Mouse (Mus musculus): ENCODE results near the gene Smarcal1. TPM values are rescaled to one million over a fixed set of nuclear protein-coding genes. Genes with fewer than 3 reads are reported as not detected.

Gene Smarcal1
- polyA plus RNA-seq, 2 experiments = 22.1 to 36.8 TPM

DNA sequence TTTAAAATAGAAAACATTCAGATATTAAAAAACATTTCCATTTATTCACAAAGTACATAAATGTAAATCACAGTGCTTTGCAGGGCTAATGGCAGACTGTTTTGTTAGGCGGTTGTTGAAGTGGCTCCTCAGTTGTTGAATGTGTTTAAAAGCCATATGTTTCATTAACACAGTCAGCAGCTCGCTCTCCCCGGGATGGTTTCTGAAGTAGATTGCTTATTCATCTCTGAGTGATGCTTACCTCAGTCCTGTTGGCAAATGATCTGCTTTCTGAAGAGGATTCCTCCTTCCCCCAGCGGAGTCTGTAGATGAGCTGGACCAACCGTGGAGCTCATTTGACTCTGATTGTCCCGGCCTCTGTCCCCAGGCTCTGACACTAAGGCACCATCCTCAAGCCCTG is 29.1 kb downstream of the Smarcal1 start:
- Histone ChIP-seq H3K36me3 (ENCODE audit: control insufficient read depth, insufficient read depth, low read length) (peaks cover 83% of the 10 kb centered on the region), H3K27me3 (ENCODE audit: control insufficient read depth, insufficient read depth, low read length) (no peaks in the 10 kb centered on the region), H3K9me3 (ENCODE audit: control insufficient read depth, low read length) (no peaks in the 10 kb centered on the region), H3K4me3 (replicated peaks; ENCODE audit: low read length) (no peak overlapping the region), H3K4me2 (replicated peaks; ENCODE audit: low read depth, low read length, severe bottlenecking) (no peak overlapping the region), H3K9ac (ENCODE audit: low read depth, low read length, severe bottlenecking) (no peak overlapping the region), H3K27ac (replicated peaks; ENCODE audit: low read depth, low read length) (no peak overlapping the region), H3K4me1 (ENCODE audit: control insufficient read depth, insufficient read depth, low read length) (no peaks in the 10 kb centered on the region)
- WGBS = 96% methylated on average over 6 of the region's 6 CpGs
- DNase-seq (ENCODE audit: low spot score) (no peak), ATAC-seq (ENCODE audit: low FRiP score, low read depth) (no peak)
- TF ChIP-seq POLR2A (IDR thresholded peaks at IDR 0.05; ENCODE audit: borderline replicate concordance, extremely low read depth, insufficient read depth, insufficient read length) = no peak

DNA sequence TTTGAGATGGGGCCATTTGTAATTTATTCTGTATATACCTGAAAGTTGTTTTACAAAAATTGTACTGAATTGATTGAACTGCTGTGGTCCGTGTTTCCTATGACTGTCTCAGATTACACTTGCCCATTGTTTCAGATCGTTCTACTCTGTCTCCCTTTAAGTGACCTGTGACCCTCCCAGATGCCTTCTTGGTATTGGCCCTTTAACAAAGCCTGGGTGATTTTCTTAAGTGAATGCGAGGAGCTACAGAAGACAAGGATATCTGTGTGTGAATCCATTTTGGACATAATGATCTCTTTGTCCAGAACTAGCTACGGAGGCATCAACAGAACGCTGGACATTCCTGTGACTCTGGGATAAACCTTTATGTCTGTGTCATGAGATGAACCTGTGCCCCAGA is 52.2 kb downstream of the Smarcal1 start:
- no peaks in the 10 kb centered on the region for H3K4me1 ChIP-seq (ENCODE audit: control insufficient read depth, insufficient read depth, low read length)
- no peaks in the 10 kb centered on the region for H3K9me3 ChIP-seq (ENCODE audit: control insufficient read depth, low read length)
- H3K27me3 ChIP-seq (ENCODE audit: control insufficient read depth, insufficient read depth, low read length) = no peaks in the 10 kb centered on the region
- DNase-seq (ENCODE audit: low spot score) (no peak), ATAC-seq (ENCODE audit: low FRiP score, low read depth) (no peak)
- H3K4me3 ChIP-seq (replicated peaks; ENCODE audit: low read length) = no peak overlapping the region
- H3K27ac ChIP-seq (replicated peaks; ENCODE audit: low read depth, low read length) = no peak overlapping the region
- no peak for TF ChIP-seq POLR2A (IDR thresholded peaks at IDR 0.05; ENCODE audit: borderline replicate concordance, extremely low read depth, insufficient read depth, insufficient read length)
- 64% methylated on average over 5 of the region's 5 CpGs for WGBS
- no peak overlapping the region for H3K9ac ChIP-seq (ENCODE audit: low read depth, low read length, severe bottlenecking)
- no peak overlapping the region for H3K4me2 ChIP-seq (replicated peaks; ENCODE audit: low read depth, low read length, severe bottlenecking)
- H3K36me3 ChIP-seq (ENCODE audit: control insufficient read depth, insufficient read depth, low read length) = peaks cover 29% of the 10 kb centered on the region

DNA sequence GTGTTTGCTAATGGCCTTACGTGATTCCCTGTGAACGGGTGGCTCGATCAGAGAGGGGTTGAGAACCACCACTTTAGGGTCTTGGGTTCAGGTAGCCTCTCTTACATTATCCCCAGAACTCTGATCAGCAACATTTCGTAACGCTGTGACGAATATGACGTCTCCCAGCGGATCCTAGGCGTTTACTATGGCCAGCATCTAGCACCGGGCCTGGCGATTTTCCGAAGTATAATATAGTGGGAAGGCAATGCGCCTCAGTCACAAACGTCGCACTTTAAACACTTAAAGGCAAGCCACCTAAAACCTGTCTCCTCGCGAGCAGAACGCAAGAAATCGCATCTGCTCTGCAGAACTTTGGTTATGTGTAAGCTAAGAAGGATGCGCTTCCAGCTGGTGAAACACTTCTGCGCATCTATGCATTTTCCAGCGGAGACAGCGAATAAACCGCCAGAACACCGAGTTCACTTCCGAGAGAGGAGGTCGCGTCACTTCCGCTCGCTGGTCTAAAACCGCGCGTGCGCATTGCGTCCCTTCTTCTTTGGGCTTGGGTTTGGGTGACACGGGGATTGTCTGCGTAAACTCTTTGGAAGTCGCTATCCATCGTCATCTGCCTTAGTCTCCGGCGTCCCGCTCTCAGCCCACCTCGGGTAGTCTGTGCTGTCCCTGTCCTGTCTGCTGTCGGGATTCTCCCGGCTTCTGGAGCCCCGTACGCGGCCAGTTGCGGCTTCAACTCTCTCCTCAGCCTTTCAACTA is 57.8 kb downstream of the Smarcal1 start:
- ATAC-seq (ENCODE audit: low FRiP score, low read depth) (peak; percentile 57; the same call in 1 of the 2 replicates), DNase-seq (ENCODE audit: low spot score) (peak; percentile 81)
- Histone ChIP-seq H3K4me3 (replicated peaks; ENCODE audit: low read length) (peak overlapping the region; percentile 27), H3K4me1 (ENCODE audit: control insufficient read depth, insufficient read depth, low read length) (no peaks in the 10 kb centered on the region), H3K4me2 (replicated peaks; ENCODE audit: low read depth, low read length, severe bottlenecking) (peak overlapping the region; percentile 44), H3K36me3 (ENCODE audit: control insufficient read depth, insufficient read depth, low read length) (no peaks in the 10 kb centered on the region), H3K27ac (replicated peaks; ENCODE audit: low read depth, low read length) (no peak overlapping the region), H3K27me3 (ENCODE audit: control insufficient read depth, insufficient read depth, low read length) (no peaks in the 10 kb centered on the region), H3K9me3 (ENCODE audit: control insufficient read depth, low read length) (no peaks in the 10 kb centered on the region), H3K9ac (ENCODE audit: low read depth, low read length, severe bottlenecking) (no peak overlapping the region)
- 40% methylated on average over 49 of the region's 49 CpGs for WGBS
- no peak for TF ChIP-seq POLR2A (IDR thresholded peaks at IDR 0.05; ENCODE audit: borderline replicate concordance, extremely low read depth, insufficient read depth, insufficient read length)

DNA sequence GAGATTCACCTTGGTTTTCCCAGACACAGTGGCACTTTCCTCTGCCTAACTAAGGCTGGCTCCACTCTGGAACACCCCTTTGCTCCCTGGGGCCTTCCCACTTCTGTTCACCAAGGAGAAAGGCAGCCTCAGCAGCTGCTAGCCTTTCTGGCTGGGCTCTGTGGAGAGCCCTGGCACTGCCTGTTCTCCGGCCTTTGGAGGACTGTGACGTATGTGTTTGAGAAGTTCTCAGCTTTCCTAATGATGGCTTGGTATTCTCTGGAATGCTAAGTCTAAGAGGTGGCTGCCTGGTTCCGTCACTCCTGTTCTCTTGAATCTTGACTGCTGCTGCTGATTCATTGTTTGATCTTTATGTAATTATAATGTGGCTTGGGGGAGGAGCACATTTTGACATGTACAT is 90.0 kb downstream of the Smarcal1 start:
- H3K9ac ChIP-seq (ENCODE audit: low read depth, low read length, severe bottlenecking) = no peak overlapping the region
- no peaks in the 10 kb centered on the region for H3K36me3 ChIP-seq (ENCODE audit: control insufficient read depth, insufficient read depth, low read length)
- no peak overlapping the region for H3K27ac ChIP-seq (replicated peaks; ENCODE audit: low read depth, low read length)
- ATAC-seq (ENCODE audit: low FRiP score, low read depth) (no peak), DNase-seq (ENCODE audit: low spot score) (peak; percentile 12)
- H3K4me2 ChIP-seq (replicated peaks; ENCODE audit: low read depth, low read length, severe bottlenecking) = no peak overlapping the region
- no peaks in the 10 kb centered on the region for H3K4me1 ChIP-seq (ENCODE audit: control insufficient read depth, insufficient read depth, low read length)
- no peaks in the 10 kb centered on the region for H3K9me3 ChIP-seq (ENCODE audit: control insufficient read depth, low read length)
- WGBS = 47% methylated on average over 3 of the region's 3 CpGs
- no peak for TF ChIP-seq POLR2A (IDR thresholded peaks at IDR 0.05; ENCODE audit: borderline replicate concordance, extremely low read depth, insufficient read depth, insufficient read length)
- no peaks in the 10 kb centered on the region for H3K27me3 ChIP-seq (ENCODE audit: control insufficient read depth, insufficient read depth, low read length)
- H3K4me3 ChIP-seq (replicated peaks; ENCODE audit: low read length) = no peak overlapping the region

Other genes starting within 250 kb of the Smarcal1 start
- 0.05 and 0.06 TPM in 2 replicates for gene March4, start 46.3 kb upstream of the Smarcal1 start, polyA plus RNA-seq (2012; rRNA removed)
- not detected in 2 replicates for gene March4, start 46.3 kb upstream of the Smarcal1 start, polyA plus RNA-seq (2014; fragmentation: Nextera tagmentation; extraction: Ambion mirVana)
- gene Ankar, start 117.3 kb downstream of the Smarcal1 start, polyA plus RNA-seq (2012; rRNA removed) = not detected in 2 replicates
- gene Ankar, start 117.3 kb downstream of the Smarcal1 start, polyA plus RNA-seq (2014; fragmentation: Nextera tagmentation; extraction: Ambion mirVana) = not detected in 2 replicates
- 1,744 and 1,768 TPM in 2 replicates for gene Rpl37a, start 128.0 kb downstream of the Smarcal1 start, polyA plus RNA-seq (2012; rRNA removed)
- 2,152 and 2,315 TPM in 2 replicates for gene Rpl37a, start 128.0 kb downstream of the Smarcal1 start, polyA plus RNA-seq (2014; fragmentation: Nextera tagmentation; extraction: Ambion mirVana)
- 287 and 384 TPM in 2 replicates for gene Igfbp2, start 241.3 kb downstream of the Smarcal1 start, polyA plus RNA-seq (2012; rRNA removed)
- 343 and 395 TPM in 2 replicates for gene Igfbp2, start 241.3 kb downstream of the Smarcal1 start, polyA plus RNA-seq (2014; fragmentation: Nextera tagmentation; extraction: Ambion mirVana)

All from limb, embryonic 14.5 days (tissue).